Mouse (Mus musculus) CD4-positive, CD25-positive, alpha-beta regulatory T cell, adult 4 months (primary cell): ENCODE data around the gene Icam5. TPM values are rescaled to one million over a fixed set of nuclear protein-coding genes. Genes with fewer than 3 reads are reported as not detected.
"Not testable (repeated sequence)": the region's sequence is repeated elsewhere in the genome, so short reads cannot be mapped to it uniquely, and the experiment has no call there.

Source experiments
- ATAC-seq: one replicate; pipeline ENCODE4 v1.8.0; 2017
- polyA plus RNA-seq, 2 experiments: library from polyadenylated mRNA; unstranded; fragments of 100-300 nt; shearing (Covaris generic); gene quantifications; one replicate each; pipeline ENCODE4 v1.2.1; 2017

Gene Icam5
- polyA plus RNA-seq, 2 experiments from 2014 or later: 0.20 TPM; not detected in 1

GRCm38 (mm10) chr9:21036161-21036560 is 4.3 kb downstream of the Icam5 start:
- ATAC-seq: no peak

GRCm38 (mm10) chr9:21036666-21037065 is 4.8 kb downstream of the Icam5 start:
- ATAC-seq: no peak

GRCm38 (mm10) chr9:21037481-21037891 is 5.6 kb downstream of the Icam5 start:
- ATAC-seq: no peak

GRCm38 (mm10) chr9:21039779-21040178 is 7.9 kb downstream of the Icam5 start:
- ATAC-seq: no peak

DNA sequence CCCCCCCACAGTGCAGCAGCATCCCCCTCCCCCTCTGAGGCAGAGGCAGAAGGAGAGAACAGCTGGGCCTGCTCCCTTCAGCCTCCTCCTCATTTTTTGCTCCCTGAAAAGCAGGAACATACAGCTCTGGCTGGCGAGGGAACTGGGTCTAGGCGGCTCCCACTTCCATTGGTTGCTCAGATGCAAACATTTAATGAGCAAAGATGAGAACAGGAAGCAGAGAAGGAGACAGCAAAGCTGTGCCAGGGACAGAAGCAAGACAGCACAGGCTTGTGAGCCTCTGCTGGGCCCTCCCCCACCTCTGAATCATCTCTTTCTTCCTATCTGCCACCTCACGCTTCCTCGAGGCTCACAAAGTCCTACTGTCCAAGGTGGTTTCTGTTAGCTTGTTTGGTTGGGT is 9.4 kb downstream of the Icam5 start:
- ATAC-seq: no peak

DNA sequence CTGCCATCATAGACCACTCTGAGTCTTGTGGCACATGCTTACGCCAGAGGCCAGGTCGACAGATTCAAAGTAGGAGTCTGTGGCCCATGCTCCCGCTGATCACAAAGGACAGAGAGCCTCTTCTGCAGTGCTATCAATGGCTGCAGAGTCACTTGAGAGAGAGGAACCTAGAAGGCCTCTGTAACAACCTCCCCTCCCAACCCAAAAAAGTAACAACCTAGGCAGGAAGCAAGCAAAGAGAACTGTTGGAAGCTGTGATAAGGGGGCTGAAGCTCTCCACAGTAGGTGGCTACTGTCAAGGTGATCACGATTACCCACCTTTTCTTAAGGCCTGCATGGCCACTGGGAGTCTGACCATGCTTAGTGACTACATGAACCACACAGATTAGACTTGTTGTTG is 11.7 kb downstream of the Icam5 start:
- ATAC-seq: no peak

DNA sequence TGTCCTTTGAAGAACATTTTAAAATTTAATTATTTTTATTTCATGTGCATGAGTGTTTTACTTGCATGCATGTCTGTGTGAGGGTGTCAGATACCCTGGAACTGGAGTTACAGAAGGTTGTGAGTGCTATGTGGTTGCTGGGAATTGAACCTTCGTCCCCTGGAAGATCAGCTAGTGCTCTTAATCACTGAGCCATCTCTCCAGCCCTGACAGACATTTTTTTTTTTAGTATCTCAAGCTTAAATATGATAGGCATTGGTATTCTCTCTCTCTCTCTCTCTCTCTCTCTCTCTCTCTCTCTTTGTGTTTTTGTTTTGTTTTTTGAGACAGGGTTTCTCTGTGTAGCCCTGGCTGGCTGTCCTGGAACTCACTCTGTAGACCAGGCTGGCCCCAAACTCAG is 12.9 kb downstream of the Icam5 start:
- not testable (repeated sequence) for ATAC-seq

DNA sequence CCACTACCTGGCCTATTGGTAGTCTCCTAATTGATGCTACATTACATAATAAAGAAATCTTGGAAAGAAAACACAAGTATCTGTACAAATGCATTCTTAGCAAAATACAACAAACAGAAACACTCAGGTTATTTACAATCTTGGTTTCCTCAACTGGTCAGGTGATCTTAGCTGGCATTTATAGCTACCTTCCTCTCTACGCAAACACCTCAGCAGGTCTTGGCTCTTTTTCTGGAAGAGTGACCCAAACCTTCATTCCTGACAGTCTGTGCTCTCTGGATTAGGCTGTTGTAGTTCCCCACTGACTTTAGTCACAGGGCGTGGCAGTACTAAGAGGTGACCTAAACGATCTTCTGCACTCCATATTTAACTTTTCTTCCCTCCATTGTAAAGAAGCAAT is 13.4 kb downstream of the Icam5 start:
- no peak for ATAC-seq

DNA sequence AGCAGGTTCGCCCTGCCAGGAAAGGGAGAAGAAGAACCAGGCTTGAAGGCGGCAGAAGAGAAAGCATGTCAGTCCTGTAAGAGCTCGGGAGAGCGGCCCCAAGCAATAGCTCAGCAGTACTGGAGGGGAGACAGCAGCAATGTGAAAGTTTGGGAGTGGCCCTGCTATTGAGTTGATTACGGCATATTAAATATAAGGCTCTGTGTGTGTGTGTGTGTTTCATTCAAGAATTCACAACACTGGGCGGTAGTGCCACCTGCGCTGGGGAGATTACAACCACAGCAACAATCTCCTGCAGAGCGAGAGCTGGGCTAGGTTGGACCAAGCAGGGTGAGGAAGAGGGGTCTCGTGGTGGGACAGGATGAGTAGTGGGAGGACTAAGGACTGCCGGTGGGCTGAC is 19.7 kb downstream of the Icam5 start:
- ATAC-seq: no peak

- ATAC-seq: no peak
These were observed 31.1 kb downstream of the Icam5 start for GRCm38 (mm10) chr9:21062928-21063327.

- ATAC-seq: no peak
These were observed 35.3 kb downstream of the Icam5 start, which contains the start of gene Zglp1 for GRCm38 (mm10) chr9:21067006-21067684. Gene Zglp1 (minus strand): TSS chr9:21067093.

DNA sequence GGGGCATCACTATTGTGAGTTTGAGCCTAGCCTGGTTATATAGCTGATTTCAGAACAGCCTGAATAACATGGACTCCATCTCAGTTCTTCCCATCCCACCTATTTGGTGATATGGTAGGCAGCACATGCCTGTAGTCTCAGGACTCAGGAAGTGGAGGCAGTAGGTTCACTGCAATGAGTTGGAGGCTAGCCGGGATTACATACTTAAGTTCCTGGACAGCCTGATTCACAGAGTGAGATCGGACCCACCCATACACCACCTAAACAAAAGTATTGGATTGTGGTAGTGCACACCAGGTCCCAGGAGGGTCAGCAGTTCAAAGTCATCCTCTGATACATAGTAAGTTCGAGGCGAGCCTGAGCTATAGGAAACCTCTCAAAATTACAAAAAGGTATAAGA is 40.8 kb downstream of the Icam5 start:
- ATAC-seq: no peak

GRCm38 (mm10) chr9:21073044-21073840 is 41.4 kb downstream of the Icam5 start, which contains the start of the genes Gm49373 and Fdx1l:
Gene Gm49373 (minus strand): TSS chr9:21073096.
Gene Fdx1l (minus strand): TSS chr9:21073614.
- ATAC-seq: peak; percentile 98

- no peak for ATAC-seq
These were observed 42.3 kb downstream of the Icam5 start for GRCm38 (mm10) chr9:21074173-21074572.

GRCm38 (mm10) chr9:21075625-21076024 is 43.8 kb downstream of the Icam5 start:
- ATAC-seq: no peak

DNA sequence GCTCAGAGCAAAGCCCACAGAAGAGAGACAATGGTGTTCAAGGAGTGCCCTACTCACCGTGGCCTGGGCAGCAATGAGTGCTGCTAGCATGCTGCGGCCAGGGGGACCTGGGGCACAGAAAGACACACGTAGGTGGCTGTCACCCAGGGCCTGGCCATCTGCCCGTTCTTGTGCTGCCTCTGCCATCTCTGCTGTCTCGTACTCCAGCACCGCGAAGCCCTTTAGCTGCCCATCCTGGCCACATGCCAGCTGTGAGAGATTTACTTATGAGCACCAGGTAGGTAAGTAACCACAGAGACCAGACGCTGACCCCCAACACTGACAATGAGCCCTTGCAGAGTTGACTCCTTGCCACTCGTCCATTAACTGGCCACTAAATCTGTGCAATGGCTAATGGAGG is 49.3 kb downstream of the Icam5 start:
- no peak for ATAC-seq

DNA sequence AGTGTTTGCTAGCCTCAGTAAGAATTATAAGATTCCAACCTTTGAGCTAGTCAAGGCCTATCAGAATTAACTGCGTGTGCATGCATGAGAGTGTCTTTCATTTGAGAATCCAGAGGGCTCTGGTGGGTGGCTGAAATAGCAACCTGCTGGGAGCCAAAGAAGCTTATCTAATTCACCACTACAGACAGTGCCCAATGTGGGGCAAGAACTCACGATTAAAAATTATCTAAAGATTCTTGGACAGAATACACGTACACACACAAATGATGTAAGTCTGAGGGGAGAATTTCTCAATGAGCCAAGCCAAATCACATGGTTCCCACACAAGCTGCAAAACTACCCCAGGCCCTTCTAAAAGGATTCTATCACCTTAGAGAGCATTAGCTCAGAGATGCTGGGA is 51.5 kb downstream of the Icam5 start:
- no peak for ATAC-seq

Other genes starting within 250 kb of the Icam5 start
- gene Col5a3, start 217.0 kb upstream of the Icam5 start, polyA plus RNA-seq: not detected
- not detected for gene Rdh8, start 213.6 kb upstream of the Icam5 start, polyA plus RNA-seq
- gene A230050P20Rik, start 163.4 kb upstream of the Icam5 start, polyA plus RNA-seq: 10 to 100 TPM; 13.8 to 24.3 TPM
- 1 to 10 TPM in 1 of 2 experiments, under 1 TPM in 1; 0.43 to 1.1 TPM for gene Angptl6, start 152.3 kb upstream of the Icam5 start, polyA plus RNA-seq
- 10 to 100 TPM; 24.1 to 36.4 TPM for gene Ppan, start 143.9 kb upstream of the Icam5 start, polyA plus RNA-seq
- 100 to 1,000 TPM; 200 to 213 TPM for gene Eif3g, start 133.4 kb upstream of the Icam5 start, polyA plus RNA-seq
- 10 to 100 TPM; 43.0 to 75.2 TPM for gene Dnmt1, start 72.2 kb upstream of the Icam5 start, polyA plus RNA-seq
- 1 to 10 TPM; 3.2 to 5.6 TPM for gene S1pr2, start 55.3 kb upstream of the Icam5 start, polyA plus RNA-seq
- 100 to 1,000 TPM in 1 of 2 experiments, 10 to 100 TPM in 1; 94.9 to 122 TPM for gene Mrpl4, start 29.3 kb upstream of the Icam5 start, polyA plus RNA-seq
- gene Icam1, start 16.1 kb upstream of the Icam5 start, polyA plus RNA-seq: 100 to 1,000 TPM in 1 of 2 experiments, 10 to 100 TPM in 1; 66.8 to 106 TPM
- 1 to 10 TPM; 2.7 to 3.5 TPM for gene Icam4, start 2.7 kb upstream of the Icam5 start, polyA plus RNA-seq
- 1 to 10 TPM in 1 of 2 experiments, not detected in 1; 1.4 TPM for gene Zglp1, start 35.0 kb downstream of the Icam5 start, polyA plus RNA-seq
- under 1 TPM in 1 of 2 experiments, not detected in 1; 0.75 TPM for gene Gm49373, start 41.0 kb downstream of the Icam5 start, polyA plus RNA-seq
- 10 to 100 TPM; 13.9 to 16.5 TPM for gene Fdx1l, start 41.5 kb downstream of the Icam5 start, polyA plus RNA-seq
- gene Gm38431, start 59.9 kb downstream of the Icam5 start, polyA plus RNA-seq: 1 to 10 TPM in 1 of 2 experiments, under 1 TPM in 1; 0.20 to 2.9 TPM
- 10 to 100 TPM; 18.5 to 21.1 TPM for gene Raver1, start 59.9 kb downstream of the Icam5 start, polyA plus RNA-seq
- gene Tyk2, start 99.2 kb downstream of the Icam5 start, polyA plus RNA-seq: 10 to 100 TPM; 35.2 to 77.5 TPM
- 100 to 1,000 TPM; 100 to 115 TPM for gene Cdc37, start 117.9 kb downstream of the Icam5 start, polyA plus RNA-seq
- gene Pde4a, start 133.6 kb downstream of the Icam5 start, polyA plus RNA-seq: 1 to 10 TPM in 1 of 2 experiments, under 1 TPM in 1; 0.67 to 1.3 TPM
- 10 to 100 TPM; 20.1 to 43.4 TPM for gene Keap1, start 207.3 kb downstream of the Icam5 start, polyA plus RNA-seq
- gene S1pr5, start 216.4 kb downstream of the Icam5 start, polyA plus RNA-seq: under 1 TPM in 1 of 2 experiments, not detected in 1; 0.12 TPM
- gene Atg4d, start 233.2 kb downstream of the Icam5 start, polyA plus RNA-seq: 10 to 100 TPM; 25.3 to 29.8 TPM